Mouse (Mus musculus) megakaryocyte, embryonic 14.5 days (primary cell): ENCODE measurements around the gene Ugt1a7c. TPM values are rescaled to one million over a fixed set of nuclear protein-coding genes. Genes with fewer than 3 reads are reported as not detected.

ENCODE experiments used
- H3K27me3 ChIP-seq: replicated peaks from 2 replicates; pipeline ENCODE3; 2012; ENCODE audit warnings: inconsistent platforms
- H3K36me3 ChIP-seq: replicated peaks from 2 replicates; pipeline ENCODE3; 2012; ENCODE audit warnings: low read length, inconsistent platforms, mixed read lengths
- H3K4me1 ChIP-seq: 2 replicates; pipeline ENCODE4 v1.6.1; 2012; ENCODE audit warnings: inconsistent platforms
- H3K4me3 ChIP-seq: replicated peaks from 2 replicates; pipeline ENCODE3; 2012; ENCODE audit warnings: moderate library complexity, mild to moderate bottlenecking, inconsistent platforms
- H3K9me3 ChIP-seq: 2 replicates; pipeline ENCODE4 v1.6.1; 2012; ENCODE audit warnings: inconsistent platforms
- FLI1 ChIP-seq: IDR thresholded peaks from 2 replicates; pipeline ENCODE4 v1.6.1; 2012; ENCODE audit warnings: low read length, inconsistent platforms, mixed read lengths
- GATA1 ChIP-seq: IDR thresholded peaks from 3 replicates; pipeline ENCODE4 v1.6.1; 2012; ENCODE audit warnings: mixed read lengths, low read length, inconsistent platforms, borderline replicate concordance
- polyA plus RNA-seq: library from polyadenylated mRNA; stranded (reverse); fragments of >175 nt; gene quantifications from 2 replicates; pipeline ENCODE4 v1.2.3, GENCODE M21; 2012; ENCODE audit warnings: low replicate concordance; ENCODE audit not compliant: insufficient read depth

Ugt1a7c gene
- polyA plus RNA-seq, 1 experiment = 11.0 TPM

- peaks cover 4% of the 10 kb centered on the region for H3K4me1 ChIP-seq
- H3K9me3 ChIP-seq = peaks cover 18% of the 10 kb centered on the region
- H3K4me3 ChIP-seq = peak within 1 kb of the TSS; percentile 81
- peaks cover 10% of the 10 kb centered on the region for H3K27me3 ChIP-seq
- TF ChIP-seq FLI1 (no peak), GATA1 (no peak)
- no peaks in the 10 kb centered on the region for H3K36me3 ChIP-seq
Observed at GRCm38 (mm10) chr1:88205294-88205922, 110.5 kb downstream of the Ugt1a7c start, which contains the start of gene Dnajb3. Dnajb3 (minus strand) TSS chr1:88205782.

GRCm38 (mm10) chr1:88206843-88207479 is 112.1 kb downstream of the Ugt1a7c start:
- peaks cover 4% of the 10 kb centered on the region for H3K4me1 ChIP-seq
- H3K27me3 ChIP-seq = peaks cover 7% of the 10 kb centered on the region
- TF ChIP-seq FLI1 (no peak), GATA1 (no peak)
- no peak overlapping the region for H3K4me3 ChIP-seq
- H3K36me3 ChIP-seq = no peaks in the 10 kb centered on the region
- peaks cover 25% of the 10 kb centered on the region for H3K9me3 ChIP-seq

GRCm38 (mm10) chr1:88211812-88212211 is 117.0 kb downstream of the Ugt1a7c start, which contains the start of gene Ugt1a1:
Ugt1a1 (plus strand) TSS chr1:88211959.
- peaks cover 4% of the 10 kb centered on the region; the same call in 1 of the 2 replicates for H3K4me1 ChIP-seq
- TF ChIP-seq FLI1 (no peak), GATA1 (no peak)

GRCm38 (mm10) chr1:88212341-88213045 is 117.6 kb downstream of the Ugt1a7c start:
- H3K9me3 ChIP-seq = peaks cover 38% of the 10 kb centered on the region

More at GRCm38 (mm10) chr1:88211812-88212211, 117.0 kb downstream of the Ugt1a7c start, which contains the start of gene Ugt1a1:
- Histone ChIP-seq H3K36me3 (no peaks in the 10 kb centered on the region), H3K9me3 (peaks cover 32% of the 10 kb centered on the region), H3K4me3 (peak within 1 kb of the TSS; percentile 1), H3K27me3 (no peaks in the 10 kb centered on the region)

GRCm38 (mm10) chr1:88213061-88213460 is 118.2 kb downstream of the Ugt1a7c start:
- H3K36me3 ChIP-seq = no peaks in the 10 kb centered on the region
- no peak overlapping the region for H3K4me3 ChIP-seq
- no peak for TF ChIP-seq FLI1
- no peak for TF ChIP-seq GATA1
- H3K4me1 ChIP-seq = no peaks in the 10 kb centered on the region
- H3K9me3 ChIP-seq = peaks cover 40% of the 10 kb centered on the region
- H3K27me3 ChIP-seq = no peaks in the 10 kb centered on the region

More at GRCm38 (mm10) chr1:88212341-88213045, 117.6 kb downstream of the Ugt1a7c start:
- no peaks in the 10 kb centered on the region for H3K27me3 ChIP-seq
- TF ChIP-seq GATA1 (no peak), FLI1 (no peak)
- no peaks in the 10 kb centered on the region for H3K4me1 ChIP-seq
- no peaks in the 10 kb centered on the region for H3K36me3 ChIP-seq
- H3K4me3 ChIP-seq = no peak overlapping the region

GRCm38 (mm10) chr1:88213766-88214461 is 119.1 kb downstream of the Ugt1a7c start:
- no peak overlapping the region for H3K4me3 ChIP-seq
- H3K4me1 ChIP-seq = no peaks in the 10 kb centered on the region
- peaks cover 40% of the 10 kb centered on the region for H3K9me3 ChIP-seq
- H3K27me3 ChIP-seq = no peaks in the 10 kb centered on the region
- no peaks in the 10 kb centered on the region for H3K36me3 ChIP-seq
- 0 out of 3 replicates have a peak, but pooled peaks have one; percentile 10 for TF ChIP-seq GATA1
- TF ChIP-seq FLI1 = no peak; the same call in 1 of the 2 replicates

GRCm38 (mm10) chr1:88214462-88214952 is 119.6 kb downstream of the Ugt1a7c start:
- TF ChIP-seq FLI1 (no peak), GATA1 (no peak)
- peaks cover 40% of the 10 kb centered on the region for H3K9me3 ChIP-seq

GRCm38 (mm10) chr1:88215466-88216380 is 120.9 kb downstream of the Ugt1a7c start:
- H3K9me3 ChIP-seq = peaks cover 40% of the 10 kb centered on the region
- TF ChIP-seq GATA1 (no peak), FLI1 (no peak)
- H3K4me1 ChIP-seq = no peaks in the 10 kb centered on the region
- no peaks in the 10 kb centered on the region for H3K36me3 ChIP-seq
- no peak overlapping the region for H3K4me3 ChIP-seq
- H3K27me3 ChIP-seq = no peaks in the 10 kb centered on the region

More at GRCm38 (mm10) chr1:88214462-88214952, 119.6 kb downstream of the Ugt1a7c start:
- no peaks in the 10 kb centered on the region for H3K36me3 ChIP-seq
- no peaks in the 10 kb centered on the region for H3K4me1 ChIP-seq
- no peaks in the 10 kb centered on the region for H3K27me3 ChIP-seq
- no peak overlapping the region for H3K4me3 ChIP-seq

- Histone ChIP-seq H3K4me3 (no peak overlapping the region), H3K4me1 (no peaks in the 10 kb centered on the region), H3K36me3 (no peaks in the 10 kb centered on the region), H3K27me3 (no peaks in the 10 kb centered on the region), H3K9me3 (peaks cover 38% of the 10 kb centered on the region)
- TF ChIP-seq GATA1 (no peak), FLI1 (no peak)
Observed at GRCm38 (mm10) chr1:88216551-88216950, 121.7 kb downstream of the Ugt1a7c start.
